Mouse (Mus musculus): Measurements from ENCODE around the gene Hbs1l. TPM values are rescaled to one million over a fixed set of nuclear protein-coding genes. Genes with fewer than 3 reads are reported as not detected.

The Hbs1l gene
- total RNA-seq, 2 experiments from 2014 or later: 61.6 to 63.1 TPM

GRCm38 (mm10) chr10:21401259-21401658 lies 105.5 kb downstream of the Hbs1l start:
- DNase-seq (ENCODE audit: low spot score): no peak

GRCm38 (mm10) chr10:21404822-21405221 lies 109.0 kb downstream of the Hbs1l start:
- no peak for DNase-seq (ENCODE audit: low spot score)

GRCm38 (mm10) chr10:21405707-21406534 lies 110.1 kb downstream of the Hbs1l start:
- DNase-seq (ENCODE audit: low spot score): peak; percentile 52

- no peak for DNase-seq (ENCODE audit: low spot score)
Measured at GRCm38 (mm10) chr10:21410711-21411110, 114.9 kb downstream of the Hbs1l start.

GRCm38 (mm10) chr10:21411621-21412205 lies 115.9 kb downstream of the Hbs1l start:
- no peak for DNase-seq (ENCODE audit: low spot score)

GRCm38 (mm10) chr10:21415031-21415430 lies 119.3 kb downstream of the Hbs1l start:
- no peak for DNase-seq (ENCODE audit: low spot score)

- no peak for DNase-seq (ENCODE audit: low spot score)
Measured at GRCm38 (mm10) chr10:21416184-21416583, 120.4 kb downstream of the Hbs1l start.

Other genes with a start within 250 kb of the Hbs1l start
- gene Myb, start 135.0 kb upstream of the Hbs1l start, total RNA-seq (2021): under 1 TPM in 1 of 2 experiments, not detected in 1; 0.14 TPM
- gene Aldh8a1, start 81.3 kb downstream of the Hbs1l start, total RNA-seq (2021): not detected

Measured in gastrocnemius, adult 18-20 months (tissue).